Mouse (Mus musculus): ENCODE results near the gene Dmrtc1b.
"Not testable (repeated sequence)": the region's sequence is repeated elsewhere in the genome, so short reads cannot be mapped to it uniquely, and the experiment has no call there.

The Dmrtc1b gene

GRCm38 (mm10) chrX:102707535-102707934 lies at the start of gene Dmrtc1b, which contains the start of gene Gm9112:
TSS of gene Dmrtc1b (plus strand) at chrX:102707865.
TSS of gene Gm9112 (minus strand) at chrX:102707635.
- DNase-seq: not testable (repeated sequence)

- DNase-seq: peak; percentile 34
Measured at GRCm38 (mm10) chrX:102660712-102661111, 47.0 kb upstream of the Dmrtc1b start.

GRCm38 (mm10) chrX:102666641-102667040 lies 41.0 kb upstream of the Dmrtc1b start:
- DNase-seq: no peak

- DNase-seq: not testable (repeated sequence)
Measured at GRCm38 (mm10) chrX:102684706-102685105, 23.0 kb upstream of the Dmrtc1b start.

GRCm38 (mm10) chrX:102686872-102687271 lies 20.8 kb upstream of the Dmrtc1b start, which contains the start of gene Gm3880:
TSS of gene Gm3880 (minus strand) at chrX:102686972.
- DNase-seq: not testable (repeated sequence)

- peak; percentile 11 for DNase-seq
Measured at GRCm38 (mm10) chrX:102689252-102689651, 18.4 kb upstream of the Dmrtc1b start.

- peak; percentile 1 for DNase-seq
Measured at GRCm38 (mm10) chrX:102700636-102701035, 7.0 kb upstream of the Dmrtc1b start.

- not testable (repeated sequence) for DNase-seq
Measured at GRCm38 (mm10) chrX:102724226-102724625, 16.6 kb downstream of the Dmrtc1b start.

Data from lung, postnatal 14 days (tissue).